8 mouse cellular contexts compared by ENCODE assay signal in genomic region chr3:109361882-109362281, GRCm38 (mm10). TPM values are rescaled to one million over a fixed set of nuclear protein-coding genes. Genes with fewer than 3 reads are reported as not detected.
DNase-seq lines count a peak whose midpoint lies in the region; TF ChIP-seq lines count a peak whose summit lies in the region.

No protein-coding gene starts in this region.

- intact Hi-C loops in heart, postnatal 25 days (cut with DNase I), result no loop called here
- intact Hi-C loops in left cerebral cortex, adult 2 months (cut with DNase I), result no loop called here
- intact Hi-C loops in left cerebral cortex, postnatal 4 days (cut with DNase I), result no loop called here

- TF ChIP-seq CTCF in kidney, adult 2 months (conservative IDR thresholded peaks at IDR 0.05; ENCODE audit: insufficient read depth, insufficient read length, low read depth, low read length), result no peak
- no peak for TF ChIP-seq CTCF in left cerebral cortex, adult 2 months (IDR thresholded peaks at IDR 0.05)

- H3K4me3 ChIP-seq in kidney, adult 2 months (ENCODE audit: insufficient read depth, low read depth, low read length), result no peak overlapping the region
- H3K4me3 ChIP-seq in left cerebral cortex, adult 2 months, result no peak overlapping the region

- DNase-seq in kidney, adult 2 months, result peak; percentile 36
- no peak for DNase-seq in kidney, adult 11 months
- peak; percentile 4 for DNase-seq in heart, postnatal 25 days (ENCODE audit: low spot score)
- peak; percentile 51 for DNase-seq in lung, postnatal 10 days
- peak; percentile 69 for DNase-seq in thymus, postnatal 14 days
- no peak for DNase-seq in cerebellum, postnatal 14 days
- no peak for DNase-seq in left cerebral cortex, adult 2 months (ENCODE audit: extremely low spot score in 1 of 2, low spot score in 2 of 2)
- no peak for DNase-seq in left cerebral cortex, postnatal 4 days

- no peaks in the 10 kb centered on the region for H3K27me3 ChIP-seq in kidney, adult 2 months (replicated peaks; ENCODE audit: control insufficient read depth, insufficient read depth, low read length)

- 73% methylated on average over 5 of the region's 5 CpGs for WGBS in kidney, adult 2 months

- H3K4me1 ChIP-seq in kidney, adult 2 months (ENCODE audit: control insufficient read depth, insufficient read depth, low read length), result no peaks in the 10 kb centered on the region

- H3K36me3 ChIP-seq in kidney, adult 2 months (ENCODE audit: control insufficient read depth, insufficient read depth, low read length), result no peaks in the 10 kb centered on the region

- H3K27ac ChIP-seq in kidney, adult 2 months (ENCODE audit: insufficient read depth, low read depth, low read length), result no peak overlapping the region
- H3K27ac ChIP-seq in left cerebral cortex, adult 2 months, result no peak overlapping the region

- TF ChIP-seq POLR2A in kidney, adult 2 months (IDR thresholded peaks at IDR 0.05; ENCODE audit: low read depth, low read length), result no peak

RNA-seq across cellular contexts. Expression of gene Vav3, which starts 21.4 kb away (rescaled TPM):
- 5.4 and 6.8 TPM in 2 replicates for polyA plus RNA-seq in kidney, adult 2 months (2012; rRNA removed)
- 1 to 10 TPM; 6.2 to 6.3 TPM for total RNA-seq in heart, postnatal 25 days (2021)
- 1 to 10 TPM; 5.7 to 9.1 TPM for total RNA-seq in left cerebral cortex, adult 2 months (2021)
- 1 to 10 TPM; 6.2 to 8.4 TPM for total RNA-seq in left cerebral cortex, postnatal 4 days (2021)

Comparison
In these comparisons a context has a peak if more than half of its experiments do, and no peak if none do; other contexts are left out.
1. DNase-seq: peak in kidney, adult 2 months (single experiment), heart, postnatal 25 days (single experiment), lung, postnatal 10 days (single experiment) and thymus, postnatal 14 days (single experiment); none in kidney, adult 11 months (single experiment), cerebellum, postnatal 14 days (0 of 2), left cerebral cortex, adult 2 months (0 of 2) and left cerebral cortex, postnatal 4 days (single experiment).